Mouse (Mus musculus) hematopoietic stem cell, adult 5-6 weeks (primary cell): ENCODE measurements around the gene Klhl29. TPM values are rescaled to one million over a fixed set of nuclear protein-coding genes. Genes with fewer than 3 reads are reported as not detected.

ENCODE experiments used
- ATAC-seq, 2 experiments: fragments of 125-278 bp in 1 of 2; replicated peaks in 1 of 2; 2 replicates each; pipeline ENCODE4 v1.8.0; 2016 to 2017; ENCODE audit warnings: inconsistent platforms in 2 of 2, mild to moderate bottlenecking in 2 of 2, moderate number of reproducible peaks in 2 of 2, low read depth in 1 of 2, moderate TSS enrichment in 1 of 2; ENCODE audit not compliant: low FRiP score in 2 of 2, poor library complexity in 2 of 2, severe bottlenecking in 2 of 2, insufficient read depth in 1 of 2, low TSS enrichment in 1 of 2
- total RNA-seq: library from RNA; stranded (forward); fragments of 172-1452, 232-1000 nt; gene quantifications from 2 replicates; pipeline ENCODE4 v1.2.3, GENCODE M21; 2017

Gene Klhl29
- total RNA-seq, 1 experiment from 2014 or later, result not detected

DNA sequence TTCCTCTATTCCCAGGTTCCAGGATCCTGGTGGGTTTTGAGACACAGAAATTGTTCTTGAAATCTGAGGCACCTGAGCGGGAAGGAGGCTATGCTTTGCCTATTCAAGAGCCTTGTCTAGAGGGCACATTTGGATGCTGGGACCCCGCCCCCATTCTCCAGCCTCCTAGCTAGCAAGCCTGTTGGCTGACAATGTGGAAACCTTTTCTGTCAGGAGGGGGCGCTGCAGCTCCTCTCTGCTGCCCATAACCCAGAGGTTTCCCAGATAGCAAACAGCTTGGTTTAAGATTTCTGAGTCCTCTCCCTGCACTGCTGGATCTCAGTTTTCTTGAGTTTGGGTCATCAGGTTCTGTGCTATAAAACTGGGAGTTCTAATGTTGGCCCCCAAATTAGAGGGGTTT is 232.7 kb downstream of the Klhl29 start:
- ATAC-seq, result 0 out of 4 replicates have a peak, but pooled peaks have one; percentile 37 to 55

DNA sequence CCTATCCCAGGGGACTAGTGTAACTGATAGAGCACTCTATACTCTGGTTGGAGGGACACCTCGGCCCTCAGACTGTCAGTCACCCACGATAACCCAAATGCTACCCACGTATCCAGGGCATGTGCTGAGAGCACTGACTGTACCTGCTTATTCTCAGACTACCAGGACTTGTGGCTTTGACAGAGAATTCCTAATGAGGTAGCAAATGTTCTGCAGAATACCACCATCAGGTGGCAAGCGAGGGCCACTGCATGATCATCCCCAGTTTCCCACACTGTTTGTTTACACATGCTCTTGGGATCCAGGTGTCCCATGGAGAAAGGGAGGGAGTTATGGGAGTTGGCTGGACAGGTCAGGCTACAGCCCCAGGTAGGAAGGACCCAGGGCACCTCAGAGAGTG is 234.4 kb downstream of the Klhl29 start:
- no peak for ATAC-seq

DNA sequence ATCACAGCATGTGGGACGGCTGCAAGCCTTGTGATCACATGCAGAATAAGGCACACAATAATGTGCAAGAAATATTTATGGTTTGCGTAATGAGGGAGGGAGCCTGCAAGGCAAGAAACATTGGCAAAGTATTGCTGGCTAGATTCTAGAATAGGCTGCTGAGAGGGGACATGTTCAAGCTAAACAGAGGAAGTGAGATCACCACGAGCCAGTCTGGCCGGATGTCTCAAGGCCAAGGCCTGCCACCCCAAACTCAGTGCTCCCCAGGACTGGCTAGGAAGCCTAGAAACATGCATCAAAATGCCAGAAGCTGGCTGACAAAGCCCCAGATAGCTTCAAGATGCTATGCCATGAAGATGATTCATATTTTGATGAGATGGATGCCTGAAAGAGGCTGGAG is 236.2 kb downstream of the Klhl29 start:
- ATAC-seq, result no peak

DNA sequence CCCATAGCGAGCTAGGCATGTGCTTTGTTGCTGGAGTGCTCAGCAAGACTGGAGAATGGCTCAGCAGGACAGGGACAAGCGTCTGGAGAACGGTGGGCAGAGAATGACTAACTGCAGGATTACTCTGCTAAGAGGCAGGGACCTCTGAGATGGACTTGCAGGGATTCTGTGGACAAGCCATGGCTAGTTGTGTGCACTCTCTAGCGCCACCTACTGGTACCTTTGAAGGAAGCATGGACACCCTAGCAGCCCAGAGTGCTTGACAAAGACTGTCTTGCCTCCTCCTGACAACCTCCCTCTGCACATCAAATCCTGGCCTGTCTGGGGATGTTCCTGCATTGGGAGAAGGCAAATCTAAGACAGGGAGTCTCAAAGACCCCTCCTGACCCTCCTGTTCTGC is 239.2 kb downstream of the Klhl29 start:
- 0 out of 4 replicates have a peak, but pooled peaks of 1 of the 2 experiments have one; percentile 55 for ATAC-seq

DNA sequence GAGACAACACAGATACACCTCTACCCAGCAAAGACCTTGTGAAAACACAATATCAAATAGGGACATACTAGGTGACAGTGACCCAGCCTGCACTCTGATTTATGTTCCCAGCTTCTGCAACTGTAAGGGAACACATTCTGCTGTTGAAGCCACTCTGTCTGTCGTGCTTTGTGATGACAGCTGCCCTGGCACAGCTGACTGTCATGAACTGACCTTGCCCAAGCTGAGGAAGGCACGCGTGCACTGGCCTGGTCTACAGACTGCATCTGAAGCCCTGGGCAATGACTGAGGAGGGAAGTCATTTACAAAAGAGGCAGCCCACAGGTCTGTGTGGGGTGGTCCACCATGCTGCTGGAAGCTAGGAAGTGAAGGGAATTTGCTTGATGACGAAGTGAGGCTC is 246.3 kb downstream of the Klhl29 start:
- ATAC-seq, result no peak

- no peak for ATAC-seq
These were observed 249.6 kb downstream of the Klhl29 start for GRCm38 (mm10) chr12:5125907-5126306.

- no peak for ATAC-seq
These were observed 252.5 kb downstream of the Klhl29 start for GRCm38 (mm10) chr12:5122972-5123371.

DNA sequence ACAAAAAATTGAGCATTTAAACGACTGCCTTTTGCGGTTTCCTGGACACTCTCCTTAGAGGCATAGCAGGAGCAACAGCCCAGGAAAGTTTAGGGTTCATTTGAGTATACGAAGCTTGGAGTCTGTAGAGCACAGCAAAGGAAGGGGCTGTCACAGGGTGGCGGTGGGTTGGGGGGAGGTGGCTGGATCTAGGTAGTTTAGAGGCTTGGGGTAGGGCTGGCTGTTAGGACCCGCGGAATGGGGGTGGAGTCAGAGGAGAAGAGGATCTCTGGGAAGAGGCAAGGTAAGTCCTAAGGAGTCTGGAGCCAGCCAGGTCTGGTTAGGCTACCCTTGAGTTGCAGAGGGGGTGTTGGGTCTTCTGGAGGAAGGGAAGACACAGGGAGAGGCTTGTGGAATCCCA is 255.2 kb downstream of the Klhl29 start:
- ATAC-seq, result no peak

- ATAC-seq, result no peak
These were observed 255.8 kb downstream of the Klhl29 start for GRCm38 (mm10) chr12:5119726-5120125.

GRCm38 (mm10) chr12:5119286-5119685 is 256.2 kb downstream of the Klhl29 start:
- ATAC-seq, result no peak

DNA sequence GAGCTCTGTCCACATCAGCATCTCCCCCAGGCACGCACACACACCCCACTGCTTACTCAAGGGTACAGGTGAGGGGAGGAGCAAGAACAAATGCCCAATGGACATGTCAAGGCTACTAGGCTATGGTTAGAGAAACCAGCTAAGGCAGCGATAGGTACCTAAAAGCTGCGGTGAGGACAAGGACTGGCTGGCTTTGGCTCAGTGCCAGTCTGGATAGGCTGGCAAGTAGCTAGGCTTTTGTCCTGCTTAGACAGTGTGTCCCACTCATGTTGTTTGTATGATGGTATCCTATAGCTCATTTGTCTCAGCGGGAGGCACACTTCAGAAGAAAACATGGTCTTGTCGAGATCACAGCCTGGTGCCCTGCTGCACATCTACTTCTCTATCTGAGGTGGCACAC is 258.9 kb downstream of the Klhl29 start:
- no peak for ATAC-seq

DNA sequence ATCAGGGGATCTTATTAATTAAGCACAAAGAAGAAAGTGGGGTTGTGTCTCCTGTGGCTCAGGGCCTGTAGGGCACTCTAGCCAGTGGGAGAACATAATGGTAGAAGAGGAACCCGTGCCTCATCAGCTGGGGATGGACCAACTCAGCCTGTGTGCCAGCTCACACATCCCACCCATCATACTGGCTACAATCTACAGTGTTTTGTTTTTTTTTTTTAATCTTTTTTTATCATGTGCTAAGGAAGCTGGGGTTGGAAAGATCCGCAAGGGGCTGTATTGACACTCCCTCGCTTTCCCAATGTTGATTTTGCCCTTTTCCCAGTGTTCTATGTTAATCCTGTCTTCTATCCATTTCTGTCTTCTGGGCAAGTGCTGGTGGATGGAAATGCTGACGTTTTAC is 260.9 kb downstream of the Klhl29 start:
- no peak for ATAC-seq

- ATAC-seq, result no peak
These were observed 264.1 kb downstream of the Klhl29 start for GRCm38 (mm10) chr12:5111343-5111742.

DNA sequence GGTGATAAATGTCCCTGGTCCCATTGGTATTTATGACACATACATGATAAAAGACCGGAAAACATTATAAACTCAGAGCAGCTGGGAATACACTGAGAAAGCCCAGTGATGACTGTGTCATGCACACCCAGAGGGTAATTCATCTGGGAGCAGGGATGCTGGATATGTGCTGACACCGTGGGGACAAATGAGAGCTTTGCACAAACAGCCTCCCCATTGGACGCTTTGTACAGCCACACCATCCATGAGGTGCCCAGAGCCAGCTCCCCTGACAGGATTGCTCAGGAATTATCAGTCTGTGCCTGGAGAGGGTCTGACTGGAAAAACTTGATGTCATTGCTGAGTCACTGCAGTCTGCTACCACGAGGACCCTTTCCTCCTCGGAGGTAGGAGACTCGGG is 266.9 kb downstream of the Klhl29 start:
- no peak for ATAC-seq

DNA sequence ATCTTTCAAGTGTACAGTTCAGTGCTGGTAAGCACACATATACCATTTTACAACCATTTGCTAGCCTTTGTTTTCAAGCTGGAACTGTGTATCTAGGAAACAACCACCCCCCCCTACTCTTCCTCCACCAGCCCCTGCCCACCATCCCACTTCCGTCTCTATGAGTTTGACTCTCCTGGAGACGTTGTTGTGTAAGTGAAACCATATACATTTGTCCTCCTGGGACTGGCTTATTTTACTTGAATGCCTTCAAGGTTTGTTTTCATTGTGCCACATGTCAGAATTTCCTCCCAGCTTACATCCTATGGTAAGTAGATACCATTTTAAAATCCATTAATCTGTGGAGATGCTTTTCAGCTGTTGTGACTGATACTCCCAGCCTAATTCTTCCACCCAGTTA is 267.7 kb downstream of the Klhl29 start:
- no peak for ATAC-seq

DNA sequence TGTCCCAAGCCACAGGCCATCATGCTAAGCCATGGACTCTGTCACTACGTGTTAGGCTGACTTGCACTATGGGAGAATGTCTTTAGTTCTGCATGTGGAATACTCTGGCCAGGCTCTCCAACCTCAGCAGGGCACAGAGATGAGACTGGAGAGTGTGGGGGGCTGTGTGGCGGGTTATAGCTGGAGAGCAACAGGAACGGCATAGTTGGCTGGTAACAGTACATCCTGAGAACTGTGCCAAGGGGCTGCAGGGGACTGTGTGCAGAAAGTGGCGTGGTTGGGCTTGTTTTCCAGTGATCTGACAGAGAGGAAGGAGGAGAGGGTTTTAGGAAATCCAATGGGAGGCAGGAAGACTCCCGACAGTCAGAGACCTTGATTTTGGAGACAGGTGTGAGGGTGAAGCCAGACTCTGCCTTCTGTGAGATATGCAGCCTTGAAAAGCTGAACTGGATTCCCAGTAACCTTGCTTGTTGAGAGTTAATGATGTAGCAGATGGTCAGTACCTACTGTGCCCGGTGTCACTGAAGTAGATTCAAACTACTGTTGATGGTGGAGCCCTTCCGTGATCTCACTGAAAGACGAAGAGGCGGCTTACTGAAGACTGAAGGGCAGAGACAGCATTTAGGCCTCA is 270.9 kb downstream of the Klhl29 start:
- no peak for ATAC-seq

DNA sequence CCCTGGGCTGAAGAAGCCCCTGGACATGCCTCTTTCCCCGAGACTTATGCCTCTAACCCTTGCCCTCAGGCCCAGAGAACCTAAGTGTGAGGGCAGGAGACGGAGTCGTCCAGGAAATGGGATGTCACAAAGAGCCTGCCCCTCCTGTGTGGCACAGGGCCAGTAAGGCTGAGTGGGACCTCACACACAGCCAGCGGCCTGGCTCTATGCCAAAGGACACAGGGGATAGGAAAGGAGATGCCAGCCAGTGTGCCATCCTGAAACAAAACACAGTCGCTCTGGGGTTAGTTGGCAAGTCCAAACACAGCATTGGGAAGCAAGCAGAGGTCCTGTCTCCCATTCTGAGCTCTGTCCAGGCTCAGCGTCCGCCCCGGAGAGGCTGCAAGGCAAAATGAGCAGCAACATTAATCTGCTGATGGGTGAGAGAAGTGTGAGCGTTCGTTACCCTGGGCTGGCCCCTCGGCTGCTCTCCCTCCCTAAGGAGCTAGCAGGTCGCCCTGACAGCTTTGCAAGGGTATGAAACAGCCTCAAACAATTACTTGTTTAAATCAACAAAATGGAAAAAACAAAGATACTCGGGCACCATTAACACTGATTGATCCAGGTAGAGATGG is 274.0 kb downstream of the Klhl29 start:
- ATAC-seq, result no peak

GRCm38 (mm10) chr12:5099572-5099971 is 275.9 kb downstream of the Klhl29 start:
- ATAC-seq, result no peak

DNA sequence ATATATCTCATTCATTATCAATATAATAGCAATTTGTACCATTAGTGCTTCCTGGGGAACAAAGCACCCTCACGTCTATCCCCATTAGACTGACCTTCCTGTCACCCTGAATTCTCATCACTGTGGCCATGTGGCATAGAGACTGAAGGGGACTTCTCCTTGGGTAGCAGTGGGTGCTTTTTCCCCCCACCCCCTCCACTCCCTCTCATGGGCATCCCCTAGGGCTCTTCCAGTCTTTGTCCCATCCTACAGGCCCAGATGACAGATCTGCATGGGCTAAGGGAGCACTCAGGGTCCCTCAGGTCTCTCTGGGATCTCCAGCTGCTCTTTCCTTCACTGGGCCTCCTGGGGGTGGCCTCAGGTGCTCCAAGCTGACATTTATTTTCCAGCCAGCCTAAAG is 286.8 kb downstream of the Klhl29 start:
- no peak for ATAC-seq
